Mouse (Mus musculus) bone marrow macrophage, adult 2 months (primary cell): Measurements from ENCODE around the gene Pou2f3.

Experiments
- CTCF ChIP-seq: IDR thresholded peaks from 2 replicates; pipeline ENCODE4 v1.5.1; 2012; ENCODE audit warnings: low read depth, mild to moderate bottlenecking, low read length, moderate library complexity
- POLR2A ChIP-seq: IDR thresholded peaks from 2 replicates; pipeline ENCODE4 v1.6.1; 2012; ENCODE audit warnings: mild to moderate bottlenecking, low read depth, low read length, borderline replicate concordance

DNA sequence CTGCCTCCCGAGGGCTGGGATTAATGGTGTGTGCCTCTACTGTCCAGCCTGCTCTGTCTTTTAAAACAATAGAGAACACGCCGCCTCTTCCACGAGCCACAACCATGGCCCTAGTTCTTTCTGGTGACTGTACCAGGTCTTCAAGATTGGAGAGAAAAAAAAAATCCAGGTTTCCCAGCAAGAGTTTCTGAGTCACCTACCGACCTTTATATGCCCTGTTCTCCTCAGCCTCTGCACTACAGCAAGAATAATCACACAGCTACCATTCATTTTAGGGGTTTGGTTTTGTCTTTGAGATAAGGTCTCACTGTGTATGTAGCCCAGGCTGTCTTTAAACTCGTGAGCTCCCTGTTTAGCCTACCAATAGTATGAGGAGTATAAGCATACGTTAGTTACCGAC, 31.8 kb upstream of the Pou2f3 start:
- no peak for TF ChIP-seq CTCF
- no peak for TF ChIP-seq POLR2A
